Mouse (Mus musculus) gastrocnemius, adult 8-10 months (tissue): ENCODE data around the gene Prpf18. TPM values are rescaled to one million over a fixed set of nuclear protein-coding genes. Genes with fewer than 3 reads are reported as not detected.
A peak's percentile ranks its signal among the peaks of the same experiment; 100 is the strongest.
"Not testable (repeated sequence)": the region's sequence is repeated elsewhere in the genome, so short reads cannot be mapped to it uniquely, and the experiment has no call there.

Experiments used
- DNase-seq, 2 experiments: peaks; one replicate each; pipeline ENCODE4 v3.0.0; 2022; ENCODE audit warnings: low spot score in 2 of 2
- total RNA-seq, 4 experiments: library from RNA; stranded (reverse); gene quantifications; 2 replicates each; pipeline ENCODE4 v1.2.4; 2022

The Prpf18 gene
- total RNA-seq, 4 experiments from 2014 or later: 38.0 to 46.6 (median 42.7) TPM

- DNase-seq: no peak
Observed at GRCm38 (mm10) chr2:4615014-4615546, 36.8 kb downstream of the Prpf18 start.

- DNase-seq: not testable (repeated sequence)
Observed at GRCm38 (mm10) chr2:4614276-4614929, 37.5 kb downstream of the Prpf18 start.

GRCm38 (mm10) chr2:4611704-4612103, 40.2 kb downstream of the Prpf18 start:
- no peak for DNase-seq

- DNase-seq: no peak
Observed at GRCm38 (mm10) chr2:4611295-4611694, 40.6 kb downstream of the Prpf18 start.

- DNase-seq: no peak
Observed at GRCm38 (mm10) chr2:4609433-4609832, 42.5 kb downstream of the Prpf18 start.

- no peak for DNase-seq
Observed at GRCm38 (mm10) chr2:4608253-4608652, 43.7 kb downstream of the Prpf18 start.

- DNase-seq: no peak
Observed at GRCm38 (mm10) chr2:4606559-4606958, 45.4 kb downstream of the Prpf18 start.

- no peak for DNase-seq
Observed at GRCm38 (mm10) chr2:4603361-4603945, 48.5 kb downstream of the Prpf18 start.

- no peak for DNase-seq
Observed at GRCm38 (mm10) chr2:4601034-4601890, 50.7 kb downstream of the Prpf18 start.

- DNase-seq: no peak
Observed at GRCm38 (mm10) chr2:4596992-4597391, 54.9 kb downstream of the Prpf18 start.

- DNase-seq: no peak
Observed at GRCm38 (mm10) chr2:4593878-4594387, 58.0 kb downstream of the Prpf18 start.

- DNase-seq: peak; percentile 60 to 69
Observed at GRCm38 (mm10) chr2:4593433-4593832, 58.5 kb downstream of the Prpf18 start.

GRCm38 (mm10) chr2:4592666-4593065, 59.2 kb downstream of the Prpf18 start:
- DNase-seq: no peak

GRCm38 (mm10) chr2:4591647-4592046, 60.3 kb downstream of the Prpf18 start:
- DNase-seq: no peak

- DNase-seq: no peak
Observed at GRCm38 (mm10) chr2:4587685-4588409, 64.1 kb downstream of the Prpf18 start.

- peak in 1 of 2 experiments; percentile 27 for DNase-seq
Observed at GRCm38 (mm10) chr2:4586245-4586644, 65.7 kb downstream of the Prpf18 start.

- no peak for DNase-seq
Observed at GRCm38 (mm10) chr2:4584252-4584651, 67.7 kb downstream of the Prpf18 start.

- no peak for DNase-seq
Observed at GRCm38 (mm10) chr2:4582930-4583329, 69.0 kb downstream of the Prpf18 start.

- no peak for DNase-seq
Observed at GRCm38 (mm10) chr2:4580666-4581065, 71.2 kb downstream of the Prpf18 start.

- no peak for DNase-seq
Observed at GRCm38 (mm10) chr2:4579357-4580068, 72.4 kb downstream of the Prpf18 start.
